Mouse (Mus musculus) limb, embryonic 14.5 days (tissue): ENCODE measurements around the gene Grap. TPM values are rescaled to one million over a fixed set of nuclear protein-coding genes. Genes with fewer than 3 reads are reported as not detected.

ENCODE experiments used
- ATAC-seq: fragments of 200-750 bp; cut with Nextera tagmentation; 2 replicates; pipeline ENCODE4 v1.8.0; 2017; ENCODE audit warnings: low read depth, moderate number of reproducible peaks, moderate TSS enrichment; ENCODE audit not compliant: low FRiP score
- DNase-seq: peaks from one replicate; pipeline ENCODE4 v3.0.0-alpha.2; 2015; ENCODE audit warnings: low spot score
- H3K27ac ChIP-seq: fragments of 300-500 bp; sonication (generic); replicated peaks from 2 replicates; pipeline ENCODE4 v1.5.1; 2014; ENCODE audit warnings: low read depth, mild to moderate bottlenecking, low read length, moderate library complexity, mixed read lengths
- H3K27me3 ChIP-seq: fragments of 300-500 bp; sonication (generic); 2 replicates; pipeline ENCODE4 v1.6.1; 2014; ENCODE audit warnings: low read length, mixed read lengths; ENCODE audit not compliant: control insufficient read depth, insufficient read depth
- H3K36me3 ChIP-seq: fragments of 300-500 bp; sonication (generic); 2 replicates; pipeline ENCODE4 v1.6.1; 2014; ENCODE audit warnings: mild to moderate bottlenecking, low read length, moderate library complexity, mixed read lengths; ENCODE audit not compliant: control insufficient read depth, insufficient read depth
- H3K4me1 ChIP-seq: fragments of 300-500 bp; sonication (generic); 2 replicates; pipeline ENCODE4 v1.6.1; 2014; ENCODE audit warnings: antibody characterized with exemption, low read length, mixed read lengths; ENCODE audit not compliant: control insufficient read depth, insufficient read depth
- H3K4me2 ChIP-seq: fragments of 300-500 bp; sonication (generic); replicated peaks from 2 replicates; pipeline ENCODE4 v1.6.1; 2014; ENCODE audit warnings: low read depth, mild to moderate bottlenecking, low read length, moderate library complexity; ENCODE audit not compliant: severe bottlenecking
- H3K4me3 ChIP-seq: fragments of 300-500 bp; sonication (generic); replicated peaks from 2 replicates; pipeline ENCODE4 v1.5.1; 2014; ENCODE audit warnings: low read length
- H3K9ac ChIP-seq: fragments of 300-500 bp; sonication (generic); 2 replicates; pipeline ENCODE4 v1.6.1; 2014; ENCODE audit warnings: mild to moderate bottlenecking, low read depth, low read length, moderate library complexity; ENCODE audit not compliant: severe bottlenecking
- H3K9me3 ChIP-seq: fragments of 300-500 bp; sonication (generic); 2 replicates; pipeline ENCODE4 v1.6.1; 2016; ENCODE audit warnings: low read length; ENCODE audit not compliant: control insufficient read depth
- POLR2A ChIP-seq: fragments of 200-500 bp; IDR thresholded peaks from 2 replicates; pipeline ENCODE4 v1.8.0; 2012; ENCODE audit warnings: inconsistent platforms, mild to moderate bottlenecking, moderate library complexity, borderline replicate concordance; ENCODE audit not compliant: insufficient read depth, insufficient read length; ENCODE audit errors: extremely low read depth
- WGBS: fragments of 180-500 bp; shearing (Covaris S2); extraction: QIAGEN DNeasy Blood & Tissue Kit; methylation state at CpG from one replicate; pipeline ENCODE4 v1.1.7; 2014; 5-methylcytosine and 5-hydroxymethylcytosine counted together
- polyA plus RNA-seq, 2 experiments: library from polyadenylated mRNA; depleted of rRNA in 1 of 2; stranded (reverse) in 1 of 2; unstranded in 1 of 2; fragments of >200 nt; fragmentation: Nextera tagmentation in 1 of 2; extraction: Ambion mirVana in 1 of 2; gene quantifications; 2 replicates each; pipeline versions ENCODE4 v1.2.1 to v1.2.3; 2012 to 2014

Grap gene
- polyA plus RNA-seq, 2 experiments: 4.7 to 5.6 TPM

GRCm38 (mm10) chr11:61649163-61649580 lies 3.9 kb upstream of the Grap start:
- DNase-seq (no peak), ATAC-seq (no peak)
- Histone ChIP-seq H3K27ac (no peak overlapping the region), H3K9me3 (no peaks in the 10 kb centered on the region), H3K4me2 (no peak overlapping the region), H3K4me3 (no peak overlapping the region), H3K4me1 (no peaks in the 10 kb centered on the region), H3K9ac (no peak overlapping the region), H3K27me3 (no peaks in the 10 kb centered on the region), H3K36me3 (no peaks in the 10 kb centered on the region)
- WGBS: 82% methylated on average over 5 of the region's 5 CpGs
- TF ChIP-seq POLR2A: no peak

GRCm38 (mm10) chr11:61649626-61650025 lies 3.4 kb upstream of the Grap start:
- no peak for TF ChIP-seq POLR2A
- Histone ChIP-seq H3K36me3 (no peaks in the 10 kb centered on the region), H3K27ac (no peak overlapping the region), H3K4me3 (no peak overlapping the region), H3K27me3 (no peaks in the 10 kb centered on the region), H3K9ac (no peak overlapping the region), H3K4me2 (no peak overlapping the region), H3K9me3 (no peaks in the 10 kb centered on the region), H3K4me1 (no peaks in the 10 kb centered on the region)
- ATAC-seq: no peak
- DNase-seq: no peak
- 80% methylated on average over 4 of the region's 4 CpGs for WGBS

GRCm38 (mm10) chr11:61650470-61651265 lies 2.4 kb upstream of the Grap start:
- Histone ChIP-seq H3K36me3 (no peaks in the 10 kb centered on the region), H3K4me3 (no peak overlapping the region), H3K27me3 (no peaks in the 10 kb centered on the region), H3K27ac (no peak overlapping the region), H3K4me2 (no peak overlapping the region), H3K4me1 (no peaks in the 10 kb centered on the region), H3K9ac (no peak overlapping the region), H3K9me3 (no peaks in the 10 kb centered on the region)
- DNase-seq (no peak), ATAC-seq (no peak)
- WGBS: 82% methylated on average over 9 of the region's 9 CpGs
- TF ChIP-seq POLR2A: no peak

GRCm38 (mm10) chr11:61652216-61652615 lies 849 bp upstream of the Grap start:
- Histone ChIP-seq H3K4me2 (no peak overlapping the region), H3K9ac (no peak overlapping the region), H3K4me1 (no peaks in the 10 kb centered on the region), H3K27ac (no peak overlapping the region), H3K9me3 (no peaks in the 10 kb centered on the region), H3K27me3 (no peaks in the 10 kb centered on the region), H3K4me3 (no peak overlapping the region), H3K36me3 (no peaks in the 10 kb centered on the region)
- no peak for ATAC-seq
- no peak for TF ChIP-seq POLR2A
- no peak for DNase-seq
- WGBS: 85% methylated on average over 5 of the region's 5 CpGs

- H3K27me3 ChIP-seq: no peaks in the 10 kb centered on the region
- WGBS: 77% methylated on average over 2 of the region's 2 CpGs
- no peak for TF ChIP-seq POLR2A
- no peaks in the 10 kb centered on the region for H3K36me3 ChIP-seq
- 0 out of 2 replicates have a peak overlapping the region, but pooled peaks have one; percentile 11 for H3K4me3 ChIP-seq
- DNase-seq: no peak
- no peak overlapping the region for H3K27ac ChIP-seq
- no peak overlapping the region for H3K9ac ChIP-seq
- no peaks in the 10 kb centered on the region for H3K9me3 ChIP-seq
- no peak for ATAC-seq
- no peaks in the 10 kb centered on the region for H3K4me1 ChIP-seq
- no peak overlapping the region for H3K4me2 ChIP-seq
Measured at GRCm38 (mm10) chr11:61653568-61653967, 503 bp downstream of the Grap start.
